Mouse (Mus musculus) T-cell, adult 2 months (primary cell): Measurements from ENCODE around the gene Vmn1r177.
"Not testable (repeated sequence)": the region's sequence is repeated elsewhere in the genome, so short reads cannot be mapped to it uniquely, and the experiment has no call there.

Experiments used
- DNase-seq: peaks from one replicate; pipeline ENCODE4 v3.0.0; 2022; ENCODE audit warnings: low spot score

Vmn1r177 gene

GRCm38 (mm10) chr7:23866349-23866748 lies at the start of gene Vmn1r177:
Gene Vmn1r177, minus strand, starts transcription at chr7:23866449.
- DNase-seq, result not testable (repeated sequence)

- no peak for DNase-seq
These were observed 25.5 kb upstream of the Vmn1r177 start, which contains the start of gene Vmn1r178 for GRCm38 (mm10) chr7:23891709-23892108. Gene Vmn1r178, plus strand, starts transcription at chr7:23892009.

- DNase-seq, result not testable (repeated sequence)
These were observed 10.7 kb upstream of the Vmn1r177 start for GRCm38 (mm10) chr7:23876918-23877317.

- not testable (repeated sequence) for DNase-seq
These were observed 29.0 kb downstream of the Vmn1r177 start, which contains the start of gene Vmn1r176 for GRCm38 (mm10) chr7:23837272-23837671. Gene Vmn1r176, minus strand, starts transcription at chr7:23837372.
